Mouse (Mus musculus): Measurements from ENCODE around the gene Hdac5. TPM values are rescaled to one million over a fixed set of nuclear protein-coding genes. Genes with fewer than 3 reads are reported as not detected.
A peak's percentile ranks its signal among the peaks of the same experiment; 100 is the strongest.

The Hdac5 gene
- polyA plus RNA-seq, 1 experiment from 2014 or later = 21.3 TPM

- Histone ChIP-seq H3K27me3 (ENCODE audit: control insufficient read depth, insufficient read depth, low read length) (peaks cover 54% of the 10 kb centered on the region), H3K27ac (replicated peaks; ENCODE audit: low read depth, low read length) (no peak overlapping the region), H3K4me2 (ENCODE audit: low read depth, severe bottlenecking) (peak overlapping the region; percentile 63), H3K4me1 (ENCODE audit: control insufficient read depth, insufficient read depth, low read length) (peaks cover 9% of the 10 kb centered on the region), H3K9ac (ENCODE audit: low read length) (no peak overlapping the region), H3K4me3 (ENCODE audit: low read depth, low read length) (peak overlapping the region; percentile 29), H3K9me3 (ENCODE audit: control insufficient read depth, low read length) (no peaks in the 10 kb centered on the region), H3K36me3 (ENCODE audit: control insufficient read depth, insufficient read depth, low read length) (no peaks in the 10 kb centered on the region)
- ATAC-seq (ENCODE audit: insufficient number of reproducible peaks, low FRiP score, low TSS enrichment, low read depth) (no peak; the same call in 1 of the 2 replicates), DNase-seq (ENCODE audit: low spot score) (peak; percentile 56)
- 3% methylated on average over 16 of the region's 16 CpGs for WGBS
Observed at GRCm38 (mm10) chr11:102146005-102146404, 84.0 kb downstream of the Hdac5 start.

- peak; percentile 61 for DNase-seq (ENCODE audit: low spot score)
- no peaks in the 10 kb centered on the region for H3K9me3 ChIP-seq (ENCODE audit: control insufficient read depth, low read length)
- peak within 1 kb of the TSS; percentile 29 for H3K4me3 ChIP-seq (ENCODE audit: low read depth, low read length)
- H3K27ac ChIP-seq (replicated peaks; ENCODE audit: low read depth, low read length) = no peak within 1 kb of the TSS
- H3K9ac ChIP-seq (ENCODE audit: low read length) = peak within 1 kb of the TSS; percentile 34
- H3K4me2 ChIP-seq (ENCODE audit: low read depth, severe bottlenecking) = peak within 1 kb of the TSS; percentile 63
- ATAC-seq (ENCODE audit: insufficient number of reproducible peaks, low FRiP score, low TSS enrichment, low read depth) = 0 out of 2 replicates have a peak, but pooled peaks have one; percentile 49
- no peaks in the 10 kb centered on the region for H3K36me3 ChIP-seq (ENCODE audit: control insufficient read depth, insufficient read depth, low read length)
- WGBS = under 1% methylated on average over 40 of the region's 50 CpGs
- peaks cover 9% of the 10 kb centered on the region for H3K4me1 ChIP-seq (ENCODE audit: control insufficient read depth, insufficient read depth, low read length)
- H3K27me3 ChIP-seq (ENCODE audit: control insufficient read depth, insufficient read depth, low read length) = peaks cover 54% of the 10 kb centered on the region
Observed at GRCm38 (mm10) chr11:102145471-102146001, 84.4 kb downstream of the Hdac5 start, which contains the start of gene Nags. TSS of gene Nags (plus strand) at chr11:102145513.

- H3K36me3 ChIP-seq (ENCODE audit: control insufficient read depth, insufficient read depth, low read length) = no peaks in the 10 kb centered on the region
- no peaks in the 10 kb centered on the region for H3K9me3 ChIP-seq (ENCODE audit: control insufficient read depth, low read length)
- H3K27me3 ChIP-seq (ENCODE audit: control insufficient read depth, insufficient read depth, low read length) = peaks cover 54% of the 10 kb centered on the region
- H3K4me1 ChIP-seq (ENCODE audit: control insufficient read depth, insufficient read depth, low read length) = peaks cover 9% of the 10 kb centered on the region
- peak overlapping the region; percentile 63 for H3K4me2 ChIP-seq (ENCODE audit: low read depth, severe bottlenecking)
- ATAC-seq (ENCODE audit: insufficient number of reproducible peaks, low FRiP score, low TSS enrichment, low read depth) = 0 out of 2 replicates have a peak, but pooled peaks have one; percentile 4
- H3K9ac ChIP-seq (ENCODE audit: low read length) = no peak overlapping the region
- H3K4me3 ChIP-seq (ENCODE audit: low read depth, low read length) = peak overlapping the region; percentile 29
- no peak overlapping the region for H3K27ac ChIP-seq (replicated peaks; ENCODE audit: low read depth, low read length)
- no peak for DNase-seq (ENCODE audit: low spot score)
- WGBS = 16% methylated on average over 13 of the region's 13 CpGs
Observed at GRCm38 (mm10) chr11:102144957-102145470, 85.0 kb downstream of the Hdac5 start.

Small RNA genes lying within 50 kb of the gene (microRNA-seq; reads per million reads assigned to microRNA genes)
- 0.92 reads per million for gene Mir8101

Other genes starting within 250 kb of the Hdac5 start
- gene Cfap97d1, start 245.9 kb downstream of the Hdac5 start, polyA plus RNA-seq (2014; fragmentation: Nextera tagmentation; extraction: Ambion mirVana) = not detected in 2 replicates
- gene Dusp3, start 243.2 kb downstream of the Hdac5 start, polyA plus RNA-seq (2014; fragmentation: Nextera tagmentation; extraction: Ambion mirVana) = 9.8 and 11.3 TPM in 2 replicates
- 11.3 and 12.7 TPM in 2 replicates for gene Mpp3, start 201.7 kb downstream of the Hdac5 start, polyA plus RNA-seq (2014; fragmentation: Nextera tagmentation; extraction: Ambion mirVana)
- 0.35 and 0.47 TPM in 2 replicates for gene Cd300lg, start 188.7 kb downstream of the Hdac5 start, polyA plus RNA-seq (2014; fragmentation: Nextera tagmentation; extraction: Ambion mirVana)
- gene Mpp2, start 141.7 kb downstream of the Hdac5 start, polyA plus RNA-seq (2014; fragmentation: Nextera tagmentation; extraction: Ambion mirVana) = 9.1 and 10.7 TPM in 2 replicates
- gene Ppy, start 128.8 kb downstream of the Hdac5 start, polyA plus RNA-seq (2014; fragmentation: Nextera tagmentation; extraction: Ambion mirVana) = not detected in 2 replicates
- gene Pyy, start 122.3 kb downstream of the Hdac5 start, polyA plus RNA-seq (2014; fragmentation: Nextera tagmentation; extraction: Ambion mirVana) = not detected in 2 replicates
- 0.08 and 0.13 TPM in 2 replicates for gene Nags, start 84.7 kb downstream of the Hdac5 start, polyA plus RNA-seq (2014; fragmentation: Nextera tagmentation; extraction: Ambion mirVana)
- 39.3 and 41.2 TPM in 2 replicates for gene Tmem101, start 73.8 kb downstream of the Hdac5 start, polyA plus RNA-seq (2014; fragmentation: Nextera tagmentation; extraction: Ambion mirVana)
- gene Lsm12, start 44.9 kb downstream of the Hdac5 start, polyA plus RNA-seq (2014; fragmentation: Nextera tagmentation; extraction: Ambion mirVana) = 74.5 and 88.5 TPM in 2 replicates
- gene G6pc3, start 40.5 kb downstream of the Hdac5 start, polyA plus RNA-seq (2014; fragmentation: Nextera tagmentation; extraction: Ambion mirVana) = 39.8 and 41.9 TPM in 2 replicates
- 26.9 and 27.8 TPM in 2 replicates for gene BC030867, start 18.7 kb upstream of the Hdac5 start, polyA plus RNA-seq (2014; fragmentation: Nextera tagmentation; extraction: Ambion mirVana)
- gene Asb16, start 38.6 kb upstream of the Hdac5 start, polyA plus RNA-seq (2014; fragmentation: Nextera tagmentation; extraction: Ambion mirVana) = 0.13 and 0.33 TPM in 2 replicates
- gene Tmub2, start 54.8 kb upstream of the Hdac5 start, polyA plus RNA-seq (2014; fragmentation: Nextera tagmentation; extraction: Ambion mirVana) = 46.7 and 51.5 TPM in 2 replicates
- gene Atxn7l3, start 66.5 kb upstream of the Hdac5 start, polyA plus RNA-seq (2014; fragmentation: Nextera tagmentation; extraction: Ambion mirVana) = 20.0 and 22.1 TPM in 2 replicates
- gene Ubtf, start 89.6 kb upstream of the Hdac5 start, polyA plus RNA-seq (2014; fragmentation: Nextera tagmentation; extraction: Ambion mirVana) = 87.0 and 91.4 TPM in 2 replicates
- 20.4 and 24.6 TPM in 2 replicates for gene Slc4a1, start 136.0 kb upstream of the Hdac5 start, polyA plus RNA-seq (2014; fragmentation: Nextera tagmentation; extraction: Ambion mirVana)
- gene Rundc3a, start 163.2 kb upstream of the Hdac5 start, polyA plus RNA-seq (2014; fragmentation: Nextera tagmentation; extraction: Ambion mirVana) = 0.57 and 1.0 TPM in 2 replicates
- 166 and 180 TPM in 2 replicates for gene Slc25a39, start 177.8 kb upstream of the Hdac5 start, polyA plus RNA-seq (2014; fragmentation: Nextera tagmentation; extraction: Ambion mirVana)
- gene Grn, start 200.1 kb upstream of the Hdac5 start, polyA plus RNA-seq (2014; fragmentation: Nextera tagmentation; extraction: Ambion mirVana) = 58.8 and 60.5 TPM in 2 replicates
- 5.5 and 7.9 TPM in 2 replicates for gene Fam171a2, start 217.5 kb upstream of the Hdac5 start, polyA plus RNA-seq (2014; fragmentation: Nextera tagmentation; extraction: Ambion mirVana)
- gene Itga2b, start 240.0 kb upstream of the Hdac5 start, polyA plus RNA-seq (2014; fragmentation: Nextera tagmentation; extraction: Ambion mirVana) = 3.4 and 4.4 TPM in 2 replicates

All from limb, embryonic 11.5 days (tissue).